Mouse (Mus musculus) midbrain, embryonic 13.5 days (tissue): ENCODE measurements around the gene Lrrc4. TPM values are rescaled to one million over a fixed set of nuclear protein-coding genes. Genes with fewer than 3 reads are reported as not detected.

Experiments
- ATAC-seq: fragments of 200-750 bp; cut with Nextera tagmentation; 2 replicates; pipeline ENCODE4 v1.8.0; 2017; ENCODE audit warnings: mild to moderate bottlenecking, moderate TSS enrichment, moderate library complexity
- H3K27ac ChIP-seq: fragments of 300-500 bp; sonication (generic); 2 replicates; pipeline ENCODE4 v1.5.1; 2015; ENCODE audit warnings: inconsistent platforms, mild to moderate bottlenecking, moderate library complexity
- H3K27me3 ChIP-seq: fragments of 300-500 bp; sonication (generic); 2 replicates; pipeline ENCODE4 v1.6.1; 2015; ENCODE audit warnings: mild to moderate bottlenecking, inconsistent platforms
- H3K36me3 ChIP-seq: fragments of 300-500 bp; sonication (generic); 2 replicates; pipeline ENCODE4 v1.6.1; 2015; ENCODE audit warnings: mild to moderate bottlenecking, inconsistent platforms
- H3K4me1 ChIP-seq: fragments of 300-500 bp; sonication (generic); replicated peaks from 2 replicates; pipeline ENCODE4 v1.6.1; 2015; ENCODE audit warnings: inconsistent platforms
- H3K4me2 ChIP-seq: fragments of 300-500 bp; sonication (generic); replicated peaks from 2 replicates; pipeline ENCODE4 v1.6.1; 2015; ENCODE audit warnings: moderate library complexity, mild to moderate bottlenecking, inconsistent platforms
- H3K4me3 ChIP-seq: fragments of 300-500 bp; sonication (generic); replicated peaks from 2 replicates; pipeline ENCODE4 v1.5.1; 2015; ENCODE audit warnings: mild to moderate bottlenecking, inconsistent platforms
- H3K9ac ChIP-seq: fragments of 300-500 bp; sonication (generic); replicated peaks from 2 replicates; pipeline ENCODE4 v1.6.1; 2015; ENCODE audit warnings: mild to moderate bottlenecking, inconsistent platforms
- H3K9me3 ChIP-seq: fragments of 300-500 bp; sonication (generic); 2 replicates; pipeline ENCODE4 v1.6.1; 2016; ENCODE audit warnings: mild to moderate bottlenecking, inconsistent platforms
- WGBS: fragments of 180-500 bp; shearing (Covaris S2); methylation state at CpG from one replicate; pipeline ENCODE4 v1.1.7; 2015; 5-methylcytosine and 5-hydroxymethylcytosine counted together
- polyA plus RNA-seq: library from polyadenylated mRNA; unstranded; fragments of >200 nt; fragmentation: Nextera tagmentation; extraction: Ambion mirVana; gene quantifications from 2 replicates; pipeline ENCODE4 v1.2.1, GENCODE M21; 2015

Gene Lrrc4
- polyA plus RNA-seq, 1 experiment from 2014 or later, result 5.3 TPM

DNA sequence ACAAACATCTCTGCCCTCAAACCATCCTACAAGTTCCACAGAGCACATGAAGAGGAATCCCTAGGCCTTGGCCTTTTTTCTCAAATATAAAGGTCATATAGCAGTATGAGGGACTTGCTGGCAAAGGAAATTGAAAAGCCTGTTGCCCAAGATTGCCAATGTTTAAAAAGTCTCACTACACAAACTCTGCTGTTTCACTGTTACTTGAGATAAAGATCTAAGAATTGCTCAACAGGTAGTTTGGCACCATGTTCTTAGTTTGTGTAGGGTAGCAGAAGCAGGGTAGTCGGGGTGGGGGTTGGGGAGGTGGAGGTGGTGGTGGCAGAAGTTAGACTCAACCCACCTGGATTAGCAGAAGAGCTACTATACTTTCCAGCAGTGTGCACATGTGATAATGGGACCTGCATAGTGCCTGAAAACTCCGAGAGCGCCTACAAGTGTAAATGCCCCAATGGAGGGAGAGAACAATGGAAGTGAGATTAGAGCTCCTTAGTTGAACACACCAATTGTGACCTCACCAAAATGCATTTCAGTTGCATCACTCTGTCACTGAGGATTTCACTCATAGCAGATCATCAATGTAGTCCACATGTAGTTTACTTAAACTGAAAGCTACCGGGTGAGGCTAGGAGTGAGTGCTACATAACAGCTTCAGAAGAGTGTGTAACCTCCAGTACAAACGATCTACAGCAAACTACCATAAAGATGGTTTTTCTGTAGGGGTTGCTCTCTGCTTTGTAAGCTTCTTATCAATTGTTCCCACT is 97.5 kb downstream of the Lrrc4 start:
- Histone ChIP-seq H3K27ac (no peak overlapping the region), H3K4me1 (peaks cover 10% of the 10 kb centered on the region), H3K9ac (no peak overlapping the region), H3K4me2 (no peak overlapping the region), H3K4me3 (no peak overlapping the region), H3K36me3 (no peaks in the 10 kb centered on the region), H3K9me3 (no peaks in the 10 kb centered on the region), H3K27me3 (no peaks in the 10 kb centered on the region)
- 78% methylated on average over 5 of the region's 5 CpGs for WGBS
- no peak for ATAC-seq

DNA sequence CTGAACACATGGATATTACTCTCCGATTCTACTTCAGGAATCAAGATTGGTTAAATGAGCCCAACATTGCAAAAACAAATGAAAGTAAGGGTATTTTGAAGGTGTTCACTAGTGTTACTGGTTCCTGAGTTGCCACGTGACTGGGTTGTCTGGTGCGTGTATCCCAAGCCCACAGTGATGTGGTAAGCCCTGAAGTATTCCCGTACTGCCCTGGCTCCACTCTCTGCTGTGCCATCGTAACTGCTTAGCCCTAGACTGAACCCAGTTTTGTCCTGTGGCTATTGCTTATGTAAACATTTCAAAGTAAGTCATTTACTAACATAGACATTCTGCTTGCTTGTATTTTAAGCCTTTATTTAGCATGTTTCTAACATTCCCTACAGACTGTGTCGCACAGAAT is 100.3 kb downstream of the Lrrc4 start:
- Histone ChIP-seq H3K9ac (no peak overlapping the region), H3K27me3 (no peaks in the 10 kb centered on the region), H3K36me3 (no peaks in the 10 kb centered on the region), H3K4me1 (peaks cover 25% of the 10 kb centered on the region), H3K4me2 (no peak overlapping the region), H3K9me3 (no peaks in the 10 kb centered on the region), H3K4me3 (no peak overlapping the region), H3K27ac (no peak overlapping the region)
- WGBS, result 96% methylated on average over 6 of the region's 6 CpGs
- ATAC-seq, result no peak

DNA sequence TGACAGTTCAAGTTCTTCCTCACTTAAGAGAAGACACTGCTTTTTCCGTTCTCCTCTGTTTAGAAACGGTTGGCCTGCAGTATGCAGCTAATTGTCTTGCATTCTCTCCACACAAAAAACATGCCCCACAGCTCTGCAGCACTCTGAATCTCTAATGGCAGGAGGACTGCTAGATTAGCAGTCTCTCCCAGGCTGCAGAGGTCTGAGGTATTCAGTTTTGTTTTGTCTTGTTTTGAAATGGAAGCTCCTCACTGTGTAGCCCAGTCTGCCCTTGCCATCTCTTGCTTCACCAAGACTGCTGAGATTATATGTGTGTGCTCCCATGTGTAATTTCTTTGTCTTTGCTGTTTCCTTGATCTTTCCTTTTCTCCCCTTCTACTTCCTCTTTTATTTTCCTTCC is 101.9 kb downstream of the Lrrc4 start:
- Histone ChIP-seq H3K27me3 (no peaks in the 10 kb centered on the region), H3K4me1 (peaks cover 26% of the 10 kb centered on the region)

DNA sequence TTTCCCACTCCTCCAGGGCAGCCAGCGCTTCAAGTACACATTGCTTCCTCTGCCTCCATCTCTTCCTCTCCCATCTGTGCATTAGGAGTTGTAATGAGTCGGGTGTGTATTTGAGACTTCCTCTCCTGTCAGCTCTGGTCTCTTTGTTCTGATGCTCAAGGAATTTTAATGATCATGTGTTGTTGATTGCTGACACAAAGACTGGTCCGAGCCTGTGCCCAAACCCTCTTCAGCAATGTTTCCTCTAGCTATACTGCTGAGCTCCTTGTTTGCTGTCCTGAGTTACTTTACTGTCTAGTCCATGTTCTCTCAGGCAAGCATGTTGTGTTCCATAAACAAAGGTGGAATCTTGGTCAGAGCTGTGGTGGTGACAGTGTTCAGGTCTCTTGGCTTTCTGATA is 102.3 kb downstream of the Lrrc4 start:
- ATAC-seq, result peak; percentile 45
- H3K4me3 ChIP-seq, result no peak overlapping the region
- no peaks in the 10 kb centered on the region for H3K36me3 ChIP-seq
- WGBS, result 33% methylated on average over 3 of the region's 3 CpGs
- H3K27me3 ChIP-seq, result no peaks in the 10 kb centered on the region
- peaks cover 26% of the 10 kb centered on the region for H3K4me1 ChIP-seq
- H3K27ac ChIP-seq, result no peak overlapping the region
- no peak overlapping the region for H3K4me2 ChIP-seq
- H3K9ac ChIP-seq, result no peak overlapping the region
- no peaks in the 10 kb centered on the region for H3K9me3 ChIP-seq

More for the DNA sequence above, 101.9 kb downstream of the Lrrc4 start:
- Histone ChIP-seq H3K27ac (no peak overlapping the region), H3K9me3 (no peaks in the 10 kb centered on the region), H3K4me2 (no peak overlapping the region), H3K4me3 (no peak overlapping the region), H3K9ac (no peak overlapping the region), H3K36me3 (no peaks in the 10 kb centered on the region)
- WGBS, result 13% methylated on average over 2 of the region's 2 CpGs
- ATAC-seq, result peak; percentile 60; the same call in 1 of the 2 replicates

DNA sequence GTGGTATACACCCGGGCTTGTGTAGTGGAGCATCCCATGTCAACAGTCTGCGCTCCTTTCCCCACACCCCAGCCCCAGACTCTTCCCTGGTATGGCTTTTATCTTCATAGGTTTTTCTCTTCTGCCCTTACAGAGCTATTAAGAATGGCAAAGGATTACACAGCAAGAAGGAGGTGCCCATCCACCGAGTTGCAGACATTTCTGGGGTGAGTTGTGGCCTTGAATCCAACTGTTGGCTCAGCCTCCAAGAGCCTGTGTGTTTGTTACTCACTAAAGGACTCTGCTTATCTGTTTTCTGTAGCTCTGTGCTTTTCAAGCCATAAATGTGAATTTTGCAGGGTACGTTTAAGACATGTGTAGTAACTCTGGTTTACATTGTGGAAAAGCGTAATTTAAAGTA is 106.8 kb downstream of the Lrrc4 start:
- no peak for ATAC-seq
- H3K27ac ChIP-seq, result no peak overlapping the region
- no peaks in the 10 kb centered on the region for H3K36me3 ChIP-seq
- no peaks in the 10 kb centered on the region for H3K9me3 ChIP-seq
- no peaks in the 10 kb centered on the region for H3K27me3 ChIP-seq
- 66% methylated on average over 5 of the region's 5 CpGs for WGBS
- H3K4me1 ChIP-seq, result peaks cover 23% of the 10 kb centered on the region
- H3K4me3 ChIP-seq, result no peak overlapping the region
- H3K4me2 ChIP-seq, result no peak overlapping the region
- no peak overlapping the region for H3K9ac ChIP-seq

DNA sequence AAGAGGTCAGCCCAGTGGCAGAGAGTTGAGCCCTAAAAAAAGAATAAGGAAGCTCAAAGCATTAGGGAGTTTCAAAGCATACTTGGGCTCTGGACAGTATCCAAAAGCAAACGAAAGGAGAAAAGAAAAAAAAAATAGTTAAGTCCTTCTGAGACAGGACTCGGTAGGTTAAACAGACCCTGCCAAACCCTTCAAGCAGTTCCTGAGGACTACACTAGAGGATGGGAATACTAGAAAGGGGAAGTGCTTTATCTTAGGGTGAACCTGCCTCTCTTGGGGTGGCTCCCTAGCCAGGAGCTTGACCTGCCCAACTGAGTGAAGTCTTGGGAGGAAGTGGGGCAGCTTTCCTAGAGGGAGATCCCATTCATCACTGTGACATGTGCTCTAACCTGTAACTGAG is 108.5 kb downstream of the Lrrc4 start:
- WGBS, result 53% methylated on average over 2 of the region's 2 CpGs
- no peak for ATAC-seq

DNA sequence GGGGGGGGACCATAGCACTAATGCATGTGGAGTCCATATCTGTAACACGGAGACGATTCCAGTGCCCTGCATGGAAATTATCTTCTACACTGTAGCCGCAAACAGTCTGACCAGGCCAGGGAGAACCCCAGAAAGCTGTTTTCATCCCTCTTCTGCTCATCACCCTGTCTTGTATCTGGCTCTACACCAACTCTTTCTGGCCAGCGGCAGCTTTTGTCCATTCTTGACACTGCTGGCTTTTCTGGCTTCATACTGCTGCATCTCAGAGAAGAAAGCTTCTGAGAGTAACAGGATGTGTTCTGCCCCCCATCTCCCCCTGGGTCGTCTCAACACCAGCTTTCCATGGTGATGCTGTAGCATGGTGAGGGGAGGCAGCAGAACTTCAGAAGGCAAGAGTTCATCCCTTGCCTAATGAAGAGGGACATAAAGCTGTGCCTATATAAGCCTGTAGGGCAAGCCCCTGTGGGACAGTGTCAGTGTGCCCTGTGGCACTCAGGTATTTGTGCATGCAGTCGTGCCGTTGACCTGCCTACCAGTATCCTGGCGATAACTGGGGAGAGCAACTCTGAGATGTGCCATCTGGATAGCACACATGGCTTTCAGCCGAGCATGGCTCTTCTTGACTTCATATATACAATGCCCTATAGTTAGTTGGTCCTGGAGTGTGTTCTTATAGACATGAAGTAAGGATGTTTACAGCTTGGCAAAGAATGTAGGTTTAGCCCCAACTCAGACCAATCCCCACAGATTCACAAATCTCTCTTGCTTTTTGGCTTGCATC is 111.0 kb downstream of the Lrrc4 start:
- no peaks in the 10 kb centered on the region for H3K27me3 ChIP-seq
- no peak for ATAC-seq
- no peak overlapping the region for H3K4me2 ChIP-seq
- H3K36me3 ChIP-seq, result no peaks in the 10 kb centered on the region
- H3K27ac ChIP-seq, result no peak overlapping the region
- peaks cover 12% of the 10 kb centered on the region for H3K4me1 ChIP-seq
- 95% methylated on average over 9 of the region's 9 CpGs for WGBS
- H3K4me3 ChIP-seq, result no peak overlapping the region
- H3K9me3 ChIP-seq, result no peaks in the 10 kb centered on the region
- H3K9ac ChIP-seq, result no peak overlapping the region

More for the DNA sequence above, 108.5 kb downstream of the Lrrc4 start:
- Histone ChIP-seq H3K27me3 (no peaks in the 10 kb centered on the region), H3K4me2 (no peak overlapping the region), H3K27ac (no peak overlapping the region), H3K4me3 (no peak overlapping the region), H3K36me3 (no peaks in the 10 kb centered on the region), H3K9ac (no peak overlapping the region), H3K9me3 (no peaks in the 10 kb centered on the region), H3K4me1 (peaks cover 7% of the 10 kb centered on the region; the same call in 1 of the 2 replicates)

DNA sequence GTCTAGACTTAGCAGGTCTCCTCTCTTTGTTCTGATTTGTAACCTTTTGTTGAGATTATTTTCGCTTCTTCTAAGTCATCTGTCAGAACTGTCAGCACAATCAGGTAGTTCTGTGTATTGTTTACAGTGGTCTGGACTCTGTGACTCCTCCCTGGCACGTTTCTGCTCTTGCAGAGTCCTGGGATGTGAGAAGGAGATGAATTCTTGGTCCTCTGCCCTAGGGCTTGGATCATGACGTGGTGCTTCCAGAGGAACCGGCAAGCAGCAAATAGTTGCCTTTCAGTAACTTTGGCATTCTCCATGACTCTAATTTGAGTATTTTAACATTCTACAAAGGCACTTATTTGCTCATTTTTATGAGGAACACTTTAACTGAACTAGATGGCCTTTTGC is 113.7 kb downstream of the Lrrc4 start:
- H3K4me1 ChIP-seq, result peaks cover 20% of the 10 kb centered on the region
- H3K27me3 ChIP-seq, result no peaks in the 10 kb centered on the region
- no peak overlapping the region for H3K9ac ChIP-seq
- no peak for ATAC-seq
- WGBS, result 45% methylated on average over 4 of the region's 4 CpGs
- H3K4me3 ChIP-seq, result no peak overlapping the region
- H3K27ac ChIP-seq, result 0 out of 2 replicates have a peak overlapping the region, but pooled peaks have one; percentile 36
- no peak overlapping the region for H3K4me2 ChIP-seq
- no peaks in the 10 kb centered on the region for H3K36me3 ChIP-seq
- H3K9me3 ChIP-seq, result no peaks in the 10 kb centered on the region

DNA sequence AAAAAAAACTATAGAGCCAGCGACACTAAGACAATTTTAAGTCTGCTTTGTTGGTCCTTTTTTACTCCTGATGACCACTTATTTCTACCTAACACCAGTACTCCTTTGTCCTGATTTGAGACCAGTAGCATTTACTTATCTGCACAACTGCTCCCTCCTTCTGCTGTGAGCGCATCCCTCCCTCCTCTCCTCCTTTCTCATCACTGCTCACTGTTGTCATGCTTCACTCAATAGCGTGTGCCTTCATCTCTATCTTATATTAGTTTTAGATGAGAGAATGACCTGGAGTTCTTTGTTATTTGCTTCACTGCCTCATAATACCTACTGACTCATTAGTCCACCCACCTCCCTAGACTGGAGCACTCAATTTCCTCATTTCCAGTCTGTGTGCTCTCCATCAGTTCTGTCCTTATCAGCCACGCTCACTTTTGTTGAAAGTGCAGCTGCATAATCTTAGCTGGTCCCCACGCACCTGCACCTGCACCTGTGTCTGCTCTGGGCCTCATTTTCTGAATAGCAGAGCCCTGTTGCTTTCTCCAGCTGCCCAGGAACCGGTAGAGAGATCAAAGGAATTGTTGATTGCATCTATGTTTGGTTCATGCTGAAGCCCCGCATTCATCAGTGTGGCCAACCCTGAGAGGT is 114.2 kb downstream of the Lrrc4 start:
- WGBS, result 39% methylated on average over 7 of the region's 7 CpGs

DNA sequence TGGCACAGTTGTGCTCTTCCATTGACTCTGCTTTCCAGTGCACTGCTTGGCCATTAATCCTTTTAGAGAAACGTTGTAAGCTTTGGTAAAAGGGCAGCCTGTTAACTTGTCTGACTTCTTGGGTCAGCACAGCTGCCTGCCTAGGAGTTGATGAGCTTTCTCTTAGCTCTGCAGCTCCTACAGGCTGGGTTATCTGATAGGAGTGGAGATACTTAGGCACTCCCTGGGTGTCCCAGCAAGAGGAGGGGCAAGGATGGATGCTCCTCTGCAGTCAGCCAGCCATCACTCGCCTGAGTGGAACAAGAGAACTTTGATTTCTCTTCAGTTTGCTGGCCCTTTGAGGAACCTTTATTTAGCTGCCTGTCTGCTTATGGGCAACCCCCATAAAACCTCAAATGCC is 121.5 kb downstream of the Lrrc4 start:
- H3K4me1 ChIP-seq, result peaks cover 42% of the 10 kb centered on the region
- H3K27me3 ChIP-seq, result no peaks in the 10 kb centered on the region
- 0 out of 2 replicates have a peak, but pooled peaks cover 3% of the 10 kb centered on the region for H3K36me3 ChIP-seq
- no peak overlapping the region for H3K4me2 ChIP-seq
- H3K27ac ChIP-seq, result no peak overlapping the region
- no peak overlapping the region for H3K4me3 ChIP-seq
- H3K9me3 ChIP-seq, result no peaks in the 10 kb centered on the region
- ATAC-seq, result no peak
- 18% methylated on average over 2 of the region's 2 CpGs for WGBS
- H3K9ac ChIP-seq, result no peak overlapping the region

More for the DNA sequence above, 114.2 kb downstream of the Lrrc4 start:
- no peaks in the 10 kb centered on the region for H3K9me3 ChIP-seq
- H3K4me2 ChIP-seq, result no peak overlapping the region
- peaks cover 20% of the 10 kb centered on the region for H3K4me1 ChIP-seq
- H3K4me3 ChIP-seq, result no peak overlapping the region
- H3K27me3 ChIP-seq, result no peaks in the 10 kb centered on the region
- no peak for ATAC-seq
- H3K27ac ChIP-seq, result 0 out of 2 replicates have a peak overlapping the region, but pooled peaks have one; percentile 36
- no peak overlapping the region for H3K9ac ChIP-seq
- no peaks in the 10 kb centered on the region for H3K36me3 ChIP-seq

DNA sequence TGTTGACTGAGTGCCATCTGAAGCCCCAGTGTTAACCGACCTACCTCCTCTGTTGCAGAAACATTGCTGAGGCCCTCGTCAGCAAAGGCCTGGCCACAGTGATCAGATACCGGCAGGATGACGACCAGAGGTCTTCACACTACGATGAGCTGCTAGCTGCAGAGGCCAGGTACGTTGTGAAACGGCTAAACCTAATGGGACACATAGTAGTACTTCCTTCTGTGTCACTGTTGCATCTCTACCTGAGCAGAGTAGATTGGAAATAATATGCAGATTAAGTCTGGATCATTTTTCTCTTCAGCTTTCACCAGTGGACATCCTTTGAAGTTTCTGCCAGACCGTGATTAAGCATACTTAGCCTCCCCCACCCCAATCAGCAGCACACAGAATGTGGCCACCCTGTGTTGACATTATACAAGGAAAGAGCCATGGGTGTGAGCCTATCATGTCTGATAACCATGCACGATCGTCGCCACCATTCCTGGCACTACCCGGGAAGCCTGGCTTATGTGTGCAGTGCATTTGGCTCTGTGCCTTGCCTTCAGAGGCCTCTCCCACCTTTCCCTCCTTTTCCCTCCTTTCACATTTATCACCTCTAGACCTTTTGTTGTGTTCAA is 124.5 kb downstream of the Lrrc4 start:
- 88% methylated on average over 12 of the region's 12 CpGs for WGBS

More for the DNA sequence above, 124.5 kb downstream of the Lrrc4 start:
- Histone ChIP-seq H3K9me3 (no peaks in the 10 kb centered on the region), H3K27ac (no peak overlapping the region), H3K36me3 (0 out of 2 replicates have a peak, but pooled peaks cover 3% of the 10 kb centered on the region), H3K9ac (no peak overlapping the region), H3K27me3 (no peaks in the 10 kb centered on the region), H3K4me1 (peaks cover 44% of the 10 kb centered on the region), H3K4me3 (no peak overlapping the region), H3K4me2 (no peak overlapping the region)
- ATAC-seq, result no peak
